Mouse (Mus musculus) forebrain, embryonic 16.5 days (tissue): Measurements from ENCODE around the gene Dnm3. TPM values are rescaled to one million over a fixed set of nuclear protein-coding genes. Genes with fewer than 3 reads are reported as not detected.

Experiments used
- microRNA counts: library from miRNA; unstranded; fragments of <30 nt; microRNA quantifications from one replicate; lab custom pipeline; 2016
- microRNA-seq: library from miRNA; unstranded; fragments of <30 nt; microRNA quantifications from one replicate; pipeline ENCODE4, GENCODE M21; 2017
- polyA plus RNA-seq: library from polyadenylated mRNA; unstranded; fragments of >200 nt; fragmentation: Nextera tagmentation; extraction: Ambion mirVana; gene quantifications from 2 replicates; pipeline ENCODE4 v1.2.1, GENCODE M21; 2015

The Dnm3 gene
- polyA plus RNA-seq, 1 experiment from 2014 or later, result 41.8 TPM

MicroRNA genes within 50 kb of the gene (microRNA counts, 519-probe panel; counts per million panel counts)
- microRNA mmu-miR-199a-3p (lab: Ali Mortazavi, UCI) (2,759 counts per million, percentile 71 among the panel's probes with 10 or more counts), microRNA mmu-miR-199a-5p (lab: Ali Mortazavi, UCI) (2,774 counts per million, percentile 71 among the panel's probes with 10 or more counts), microRNA mmu-miR-214 (lab: Ali Mortazavi, UCI) (2,029 counts per million, percentile 30 among the panel's probes with 10 or more counts)

Small RNAs within 50 kb of the gene (microRNA-seq; reads per million reads assigned to microRNA genes)
- gene Mir199a-2, result 4.8 reads per million, percentile 21 among the genes with 10 or more reads in this experiment
- gene Mir214, result 157 reads per million, percentile 59 among the genes with 10 or more reads in this experiment

Other genes starting within 250 kb of the Dnm3 start
- gene Mettl13, start 70.5 kb upstream of the Dnm3 start, polyA plus RNA-seq, result 23.1 and 24.1 TPM in 2 replicates
- gene Vamp4, start 92.5 kb upstream of the Dnm3 start, polyA plus RNA-seq, result 79.8 and 81.2 TPM in 2 replicates
- gene Myoc, start 161.1 kb upstream of the Dnm3 start, polyA plus RNA-seq, result not detected in 2 replicates
- gene Myocos, start 180.2 kb upstream of the Dnm3 start, polyA plus RNA-seq, result not detected in 2 replicates